Mouse (Mus musculus): ENCODE results near the gene Theg. TPM values are rescaled to one million over a fixed set of nuclear protein-coding genes. Genes with fewer than 3 reads are reported as not detected.

Theg gene
- total and polyA plus RNA-seq, 3 experiments = not detected

DNA sequence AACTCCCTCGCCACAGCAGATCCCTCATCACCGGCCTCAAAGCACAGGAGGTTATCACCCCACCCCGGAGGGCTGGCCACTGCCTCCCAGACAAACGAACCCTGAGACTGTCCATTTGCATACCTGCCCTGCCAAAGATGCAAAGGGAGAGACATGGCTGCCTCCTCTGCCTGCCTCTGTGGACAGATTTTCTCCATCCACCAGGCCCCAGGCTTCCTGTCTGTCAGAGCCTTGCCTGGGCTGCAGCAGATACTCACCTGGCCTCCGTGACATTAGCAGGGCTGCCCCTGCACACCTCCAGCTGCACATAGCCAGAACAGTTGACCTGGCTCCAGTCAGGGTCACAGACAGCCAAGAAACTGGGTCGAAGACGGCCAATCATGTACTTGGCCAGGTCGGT is 56.9 kb downstream of the Theg start:
- no peak overlapping the region for H3K4me3 ChIP-seq (ENCODE audit: low read depth, low read length)
- DNase-seq (ENCODE audit: low spot score) = no peak
- H3K9me3 ChIP-seq (replicated peaks) = no peaks in the 10 kb centered on the region
- no peak for ATAC-seq (ENCODE audit: extremely low read depth, insufficient number of reproducible peaks, low FRiP score, poor library complexity, severe bottlenecking)
- TF ChIP-seq GATA1 (IDR thresholded peaks at IDR 0.05; ENCODE audit: borderline replicate concordance, low read length) (no peak), GATA2 (IDR thresholded peaks at IDR 0.05; ENCODE audit: borderline replicate concordance, low read depth, low read length) (no peak), POLR2AphosphoS5 (IDR thresholded peaks at IDR 0.05; ENCODE audit: insufficient replicate concordance, low read depth, low read length) (no peak), CTCF (IDR thresholded peaks at IDR 0.05; ENCODE audit: low read depth, low read length) (no peak), TAL1 (conservative IDR thresholded peaks at IDR 0.05; ENCODE audit: low read depth, low read length) (no peak)
- peaks cover 12% of the 10 kb centered on the region for H3K4me1 ChIP-seq (ENCODE audit: insufficient read depth, low read depth, low read length)
- H3K27me3 ChIP-seq (ENCODE audit: insufficient read depth, low read length) = peaks cover 18% of the 10 kb centered on the region
- H3K36me3 ChIP-seq (replicated peaks) = no peaks in the 10 kb centered on the region

DNA sequence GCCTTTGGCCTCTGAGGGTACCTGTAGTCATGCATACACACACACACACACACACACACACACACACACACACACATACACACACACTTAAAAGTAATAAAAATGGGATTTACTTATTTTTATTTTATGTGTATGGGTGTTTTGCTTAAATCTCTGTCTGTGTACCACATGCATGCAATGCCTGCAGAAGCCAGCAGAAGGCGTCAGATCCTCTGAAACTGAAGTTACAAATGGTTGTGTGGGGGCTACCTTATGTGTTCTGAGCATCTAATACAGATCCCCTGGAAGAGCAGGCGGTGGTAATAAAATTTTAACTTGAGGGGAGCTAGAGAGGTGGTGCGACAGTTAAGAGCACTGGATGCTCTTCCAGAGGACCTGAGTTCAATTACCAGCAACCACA is 59.0 kb downstream of the Theg start:
- no peak for TF ChIP-seq GATA1 (IDR thresholded peaks at IDR 0.05; ENCODE audit: borderline replicate concordance, low read length)
- Histone ChIP-seq H3K4me3 (ENCODE audit: low read depth, low read length) (no peak overlapping the region), H3K9me3 (replicated peaks) (no peaks in the 10 kb centered on the region), H3K36me3 (replicated peaks) (no peaks in the 10 kb centered on the region), H3K27me3 (ENCODE audit: insufficient read depth, low read length) (peaks cover 5% of the 10 kb centered on the region; the same call in 1 of the 2 replicates), H3K4me1 (ENCODE audit: insufficient read depth, low read depth, low read length) (peaks cover 2% of the 10 kb centered on the region)
- DNase-seq (ENCODE audit: low spot score) = no peak
- ATAC-seq (ENCODE audit: extremely low read depth, insufficient number of reproducible peaks, low FRiP score, poor library complexity, severe bottlenecking) = no peak

DNA sequence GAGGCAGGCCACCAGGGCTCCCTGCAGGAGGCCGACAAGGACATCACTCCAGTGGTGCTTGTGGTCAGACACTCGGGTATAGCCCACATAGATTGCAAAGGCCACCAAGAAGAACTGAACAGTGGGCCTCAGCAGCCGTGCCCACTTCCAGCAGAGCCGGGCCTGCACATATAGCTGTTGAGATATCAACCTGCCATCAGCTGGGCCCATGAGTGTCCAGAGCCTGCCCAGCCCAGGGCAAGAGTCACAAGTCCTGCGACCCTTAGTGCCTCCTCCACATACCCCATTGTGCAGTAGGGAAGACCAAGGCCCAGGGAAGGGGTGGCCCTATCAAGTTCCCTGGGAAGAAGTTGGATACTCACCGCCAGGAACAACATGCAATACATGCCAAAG is 59.7 kb downstream of the Theg start:
- DNase-seq (ENCODE audit: low spot score) (no peak), ATAC-seq (ENCODE audit: extremely low read depth, insufficient number of reproducible peaks, low FRiP score, poor library complexity, severe bottlenecking) (no peak)
- Histone ChIP-seq H3K36me3 (replicated peaks) (no peaks in the 10 kb centered on the region), H3K9me3 (replicated peaks) (no peaks in the 10 kb centered on the region), H3K4me1 (ENCODE audit: insufficient read depth, low read depth, low read length) (no peaks in the 10 kb centered on the region), H3K4me3 (ENCODE audit: low read depth, low read length) (no peak overlapping the region), H3K27me3 (ENCODE audit: insufficient read depth, low read length) (peaks cover 2% of the 10 kb centered on the region; the same call in 1 of the 2 replicates)
- TF ChIP-seq GATA1 (IDR thresholded peaks at IDR 0.05; ENCODE audit: borderline replicate concordance, low read length) (no peak), TAL1 (conservative IDR thresholded peaks at IDR 0.05; ENCODE audit: low read depth, low read length) (no peak), CTCF (IDR thresholded peaks at IDR 0.05; ENCODE audit: low read depth, low read length) (no peak), POLR2AphosphoS5 (IDR thresholded peaks at IDR 0.05; ENCODE audit: insufficient replicate concordance, low read depth, low read length) (no peak), GATA2 (IDR thresholded peaks at IDR 0.05; ENCODE audit: borderline replicate concordance, low read depth, low read length) (no peak)

DNA sequence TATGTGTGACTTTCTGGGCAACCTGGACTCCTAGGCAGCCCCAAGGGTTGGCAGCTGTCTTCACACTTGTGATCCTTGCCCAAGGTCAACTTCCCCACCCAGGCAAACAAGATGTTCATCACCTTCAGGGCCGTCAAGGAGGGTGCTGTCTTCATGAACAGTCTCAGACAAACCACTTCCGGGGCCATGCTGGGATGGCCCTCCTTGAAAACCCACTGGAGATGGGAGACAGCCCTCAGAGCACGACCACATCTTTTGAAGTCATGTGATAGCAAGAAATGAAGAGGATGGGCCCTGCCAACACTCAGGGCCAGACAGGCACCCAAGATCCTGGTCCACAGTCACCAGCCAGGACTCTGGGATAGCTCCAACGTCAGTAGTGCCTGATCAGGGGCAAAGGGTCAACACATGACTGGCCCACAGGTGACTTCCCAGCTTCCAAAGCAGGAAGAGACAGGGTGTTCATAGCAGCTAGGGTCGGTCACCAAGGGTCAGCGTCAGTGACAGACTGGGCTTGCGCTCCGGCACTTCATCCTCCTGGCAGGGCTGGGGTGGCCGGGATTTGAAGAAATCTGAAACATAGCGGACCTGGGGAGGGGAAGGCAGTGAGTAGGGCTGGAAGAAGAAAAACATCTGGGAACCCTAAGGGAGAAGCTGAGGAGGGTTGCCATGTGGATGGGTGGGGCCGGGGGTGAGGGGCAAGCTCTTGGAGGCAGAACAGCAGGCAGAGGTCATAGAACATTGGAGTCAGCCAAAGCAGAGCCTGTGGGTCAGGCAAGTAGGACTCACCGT is 60.3 kb downstream of the Theg start:
- ATAC-seq (ENCODE audit: extremely low read depth, insufficient number of reproducible peaks, low FRiP score, poor library complexity, severe bottlenecking) (no peak), DNase-seq (ENCODE audit: low spot score) (no peak)
- H3K9me3 ChIP-seq (replicated peaks) = no peaks in the 10 kb centered on the region
- H3K36me3 ChIP-seq (replicated peaks) = no peaks in the 10 kb centered on the region
- no peak overlapping the region for H3K4me3 ChIP-seq (ENCODE audit: low read depth, low read length)
- H3K27me3 ChIP-seq (ENCODE audit: insufficient read depth, low read length) = no peaks in the 10 kb centered on the region; the same call in 1 of the 2 replicates
- H3K4me1 ChIP-seq (ENCODE audit: insufficient read depth, low read depth, low read length) = no peaks in the 10 kb centered on the region
- TF ChIP-seq GATA1 (IDR thresholded peaks at IDR 0.05; ENCODE audit: borderline replicate concordance, low read length) (no peak), CTCF (IDR thresholded peaks at IDR 0.05; ENCODE audit: low read depth, low read length) (no peak), POLR2AphosphoS5 (IDR thresholded peaks at IDR 0.05; ENCODE audit: insufficient replicate concordance, low read depth, low read length) (no peak), GATA2 (IDR thresholded peaks at IDR 0.05; ENCODE audit: borderline replicate concordance, low read depth, low read length) (no peak), TAL1 (conservative IDR thresholded peaks at IDR 0.05; ENCODE audit: low read depth, low read length) (no peak)

Other genes with a start within 250 kb of the Theg start
- not detected in 2 replicates for gene Vmn2r82, start 230.8 kb downstream of the Theg start, total RNA-seq (2014; fragmentation: Nextera tagmentation)
- 0.16 and 0.17 TPM in 2 replicates for gene Vmn2r82, start 230.8 kb downstream of the Theg start, total RNA-seq (2017)
- gene Vmn2r82, start 230.8 kb downstream of the Theg start, polyA plus RNA-seq (2012) = not detected in 2 replicates
- not detected in 2 replicates for gene Vmn2r83, start 118.6 kb downstream of the Theg start, total RNA-seq (2014; fragmentation: Nextera tagmentation)
- gene Vmn2r83, start 118.6 kb downstream of the Theg start, total RNA-seq (2017) = 0.05 and 0.06 TPM in 2 replicates
- gene Vmn2r83, start 118.6 kb downstream of the Theg start, polyA plus RNA-seq (2012) = not detected in 2 replicates
- not detected in 2 replicates for gene Plpp2, start 53.5 kb downstream of the Theg start, total RNA-seq (2014; fragmentation: Nextera tagmentation)
- gene Plpp2, start 53.5 kb downstream of the Theg start, total RNA-seq (2017) = 0.06 TPM in 1 of 2 replicates, not detected in the other
- 0.21 and 0.23 TPM in 2 replicates for gene Plpp2, start 53.5 kb downstream of the Theg start, polyA plus RNA-seq (2012)
- not detected in 2 replicates for gene Mier2, start 32.1 kb downstream of the Theg start, total RNA-seq (2014; fragmentation: Nextera tagmentation)
- gene Mier2, start 32.1 kb downstream of the Theg start, total RNA-seq (2017) = not detected in 2 replicates
- 0.05 TPM in 1 of 2 replicates, not detected in the other for gene Mier2, start 32.1 kb downstream of the Theg start, polyA plus RNA-seq (2012)
- not detected in 2 replicates for gene C2cd4c, start 26.7 kb upstream of the Theg start, total RNA-seq (2014; fragmentation: Nextera tagmentation)
- 0.06 TPM in 1 of 2 replicates, not detected in the other for gene C2cd4c, start 26.7 kb upstream of the Theg start, total RNA-seq (2017)
- gene C2cd4c, start 26.7 kb upstream of the Theg start, polyA plus RNA-seq (2012) = not detected in 2 replicates
- not detected in 2 replicates for gene Shc2, start 50.6 kb upstream of the Theg start, total RNA-seq (2014; fragmentation: Nextera tagmentation)
- 0.05 TPM in 1 of 2 replicates, not detected in the other for gene Shc2, start 50.6 kb upstream of the Theg start, total RNA-seq (2017)
- not detected in 2 replicates for gene Shc2, start 50.6 kb upstream of the Theg start, polyA plus RNA-seq (2012)
- gene Odf3l2, start 58.4 kb upstream of the Theg start, total RNA-seq (2014; fragmentation: Nextera tagmentation) = not detected in 2 replicates
- 0.11 TPM in 1 of 2 replicates, not detected in the other for gene Odf3l2, start 58.4 kb upstream of the Theg start, total RNA-seq (2017)
- gene Odf3l2, start 58.4 kb upstream of the Theg start, polyA plus RNA-seq (2012) = not detected in 2 replicates
- gene Madcam1, start 77.2 kb upstream of the Theg start, total RNA-seq (2014; fragmentation: Nextera tagmentation) = not detected in 2 replicates
- gene Madcam1, start 77.2 kb upstream of the Theg start, total RNA-seq (2017) = not detected in 2 replicates
- gene Madcam1, start 77.2 kb upstream of the Theg start, polyA plus RNA-seq (2012) = not detected in 2 replicates
- gene Tpgs1, start 82.0 kb upstream of the Theg start, total RNA-seq (2014; fragmentation: Nextera tagmentation) = 13.9 and 20.2 TPM in 2 replicates
- 11.6 and 15.5 TPM in 2 replicates for gene Tpgs1, start 82.0 kb upstream of the Theg start, total RNA-seq (2017)
- gene Tpgs1, start 82.0 kb upstream of the Theg start, polyA plus RNA-seq (2012) = 78.0 and 91.9 TPM in 2 replicates
- gene Cdc34, start 94.9 kb upstream of the Theg start, total RNA-seq (2014; fragmentation: Nextera tagmentation) = 81.7 and 86.7 TPM in 2 replicates
- 132 and 136 TPM in 2 replicates for gene Cdc34, start 94.9 kb upstream of the Theg start, total RNA-seq (2017)
- 492 and 603 TPM in 2 replicates for gene Cdc34, start 94.9 kb upstream of the Theg start, polyA plus RNA-seq (2012)
- gene Gzmm, start 101.7 kb upstream of the Theg start, total RNA-seq (2014; fragmentation: Nextera tagmentation) = not detected in 2 replicates
- 0.33 and 0.46 TPM in 2 replicates for gene Gzmm, start 101.7 kb upstream of the Theg start, total RNA-seq (2017)
- gene Gzmm, start 101.7 kb upstream of the Theg start, polyA plus RNA-seq (2012) = 0.19 and 0.28 TPM in 2 replicates
- gene Bsg, start 117.2 kb upstream of the Theg start, total RNA-seq (2014; fragmentation: Nextera tagmentation) = 742 and 832 TPM in 2 replicates
- gene Bsg, start 117.2 kb upstream of the Theg start, total RNA-seq (2017) = 308 and 330 TPM in 2 replicates
- gene Bsg, start 117.2 kb upstream of the Theg start, polyA plus RNA-seq (2012) = 872 and 1,137 TPM in 2 replicates
- gene Hcn2, start 129.3 kb upstream of the Theg start, total RNA-seq (2014; fragmentation: Nextera tagmentation) = 0.29 TPM in 1 of 2 replicates, not detected in the other
- gene Hcn2, start 129.3 kb upstream of the Theg start, total RNA-seq (2017) = 0.11 and 0.17 TPM in 2 replicates
- gene Hcn2, start 129.3 kb upstream of the Theg start, polyA plus RNA-seq (2012) = 0.27 and 0.47 TPM in 2 replicates
- gene Polrmt, start 159.2 kb upstream of the Theg start, total RNA-seq (2014; fragmentation: Nextera tagmentation) = 44.5 and 50.5 TPM in 2 replicates
- gene Polrmt, start 159.2 kb upstream of the Theg start, total RNA-seq (2017) = 16.7 and 17.1 TPM in 2 replicates
- 45.3 and 45.5 TPM in 2 replicates for gene Polrmt, start 159.2 kb upstream of the Theg start, polyA plus RNA-seq (2012)
- gene Fgf22, start 167.7 kb upstream of the Theg start, total RNA-seq (2014; fragmentation: Nextera tagmentation) = not detected in 2 replicates
- 0.44 TPM in 1 of 2 replicates, not detected in the other for gene Fgf22, start 167.7 kb upstream of the Theg start, total RNA-seq (2017)
- gene Fgf22, start 167.7 kb upstream of the Theg start, polyA plus RNA-seq (2012) = not detected in 2 replicates
- 109 and 129 TPM in 2 replicates for gene Rnf126, start 179.6 kb upstream of the Theg start, total RNA-seq (2014; fragmentation: Nextera tagmentation)
- gene Rnf126, start 179.6 kb upstream of the Theg start, total RNA-seq (2017) = 23.5 and 25.2 TPM in 2 replicates
- 353 and 382 TPM in 2 replicates for gene Rnf126, start 179.6 kb upstream of the Theg start, polyA plus RNA-seq (2012)
- gene Fstl3, start 189.9 kb upstream of the Theg start, total RNA-seq (2014; fragmentation: Nextera tagmentation) = not detected in 2 replicates
- 0.12 and 0.22 TPM in 2 replicates for gene Fstl3, start 189.9 kb upstream of the Theg start, total RNA-seq (2017)
- 0.05 TPM in 1 of 2 replicates, not detected in the other for gene Fstl3, start 189.9 kb upstream of the Theg start, polyA plus RNA-seq (2012)
- not detected in 2 replicates for gene Prss57, start 203.6 kb upstream of the Theg start, total RNA-seq (2014; fragmentation: Nextera tagmentation)
- gene Prss57, start 203.6 kb upstream of the Theg start, total RNA-seq (2017) = 0.05 TPM in 1 of 2 replicates, not detected in the other
- not detected in 2 replicates for gene Prss57, start 203.6 kb upstream of the Theg start, polyA plus RNA-seq (2012)
- gene Palm, start 206.2 kb upstream of the Theg start, total RNA-seq (2014; fragmentation: Nextera tagmentation) = not detected in 2 replicates
- gene Palm, start 206.2 kb upstream of the Theg start, total RNA-seq (2017) = 0.11 and 0.17 TPM in 2 replicates
- gene Palm, start 206.2 kb upstream of the Theg start, polyA plus RNA-seq (2012) = 0.42 and 0.44 TPM in 2 replicates
- gene Misp, start 233.7 kb upstream of the Theg start, total RNA-seq (2014; fragmentation: Nextera tagmentation) = not detected in 2 replicates
- 0.33 TPM in 1 of 2 replicates, not detected in the other for gene Misp, start 233.7 kb upstream of the Theg start, total RNA-seq (2017)
- not detected in 2 replicates for gene Misp, start 233.7 kb upstream of the Theg start, polyA plus RNA-seq (2012)